Mouse (Mus musculus) ovary, adult 18-20 months (tissue): ENCODE measurements around the gene Chst14.

ENCODE experiments used
- DNase-seq: peaks from one replicate; pipeline ENCODE4 v3.0.0; 2022; ENCODE audit warnings: low spot score, mixed read lengths

The Chst14 gene

DNA sequence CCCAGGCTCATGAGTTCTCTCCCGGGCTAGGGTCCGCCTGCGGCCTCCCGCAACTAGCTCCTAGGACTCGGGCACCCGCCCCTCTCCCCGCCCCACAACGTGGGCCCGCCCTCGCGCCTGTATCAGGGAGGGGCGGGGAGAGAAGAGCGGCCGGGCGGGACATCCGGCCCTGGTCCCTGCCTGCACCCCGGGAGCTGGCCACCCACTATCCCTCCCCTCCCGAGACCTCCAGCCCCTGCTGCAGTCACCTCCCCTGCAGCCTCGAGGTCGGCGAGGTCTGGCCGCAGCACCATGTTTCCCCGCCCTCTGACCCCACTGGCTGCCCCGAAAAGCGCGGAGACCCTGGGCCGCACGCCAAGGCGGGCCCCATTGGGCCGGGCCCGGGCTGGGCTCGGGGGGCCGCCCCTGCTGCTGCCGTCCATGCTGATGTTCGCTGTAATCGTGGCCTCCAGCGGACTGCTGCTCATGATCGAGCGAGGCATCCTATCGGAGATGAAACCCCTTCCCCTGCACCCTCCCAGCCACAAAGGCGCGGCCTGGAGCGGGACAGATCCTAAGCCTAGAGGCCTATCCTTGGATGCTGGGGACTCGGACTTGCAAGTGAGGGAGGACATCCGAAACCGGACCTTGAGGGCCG, at the start of gene Chst14:
TSS of gene Chst14 (plus strand) at position 136 of the 637 bp plus-strand sequence.
- peak; percentile 71 for DNase-seq

DNA sequence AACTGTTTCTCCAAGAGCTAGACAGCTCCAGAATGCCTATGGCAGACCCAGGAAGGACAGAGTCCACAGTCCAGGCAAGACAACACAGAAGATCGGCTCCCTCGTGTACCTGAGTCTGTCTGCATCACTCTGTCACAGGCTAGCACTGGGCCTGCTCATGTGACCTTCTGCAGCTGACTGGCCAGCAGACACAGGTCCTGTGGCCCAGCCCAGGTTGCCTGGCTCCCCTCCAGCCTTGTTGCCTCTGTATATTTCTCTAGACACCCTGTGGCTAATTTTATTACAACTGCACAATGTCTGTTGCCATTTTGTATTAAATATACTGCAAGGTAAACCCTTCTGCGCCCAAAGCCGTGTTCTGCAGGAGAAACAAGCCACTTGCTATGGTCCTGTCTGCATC, 45.3 kb upstream of the Chst14 start:
- no peak for DNase-seq

DNA sequence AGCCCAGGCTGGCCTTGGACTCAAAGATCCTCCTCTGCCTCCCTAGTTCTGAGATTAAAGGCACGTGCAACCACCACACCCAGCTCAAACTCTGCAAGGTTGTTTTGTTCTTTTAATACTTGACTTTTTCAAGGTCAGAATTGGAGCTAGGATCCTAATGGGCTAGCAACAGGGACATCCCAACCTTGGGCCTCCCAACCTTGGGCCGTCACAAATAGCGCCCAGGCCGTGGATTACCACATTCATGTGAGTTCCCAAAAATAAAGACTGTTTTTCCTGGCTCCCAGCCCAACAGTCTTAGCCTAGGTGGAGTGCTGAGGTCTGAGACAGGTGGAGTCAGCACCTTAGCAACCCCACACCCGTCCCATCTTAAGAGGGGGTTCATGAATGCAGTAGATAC, 44.3 kb upstream of the Chst14 start:
- DNase-seq: no peak

DNA sequence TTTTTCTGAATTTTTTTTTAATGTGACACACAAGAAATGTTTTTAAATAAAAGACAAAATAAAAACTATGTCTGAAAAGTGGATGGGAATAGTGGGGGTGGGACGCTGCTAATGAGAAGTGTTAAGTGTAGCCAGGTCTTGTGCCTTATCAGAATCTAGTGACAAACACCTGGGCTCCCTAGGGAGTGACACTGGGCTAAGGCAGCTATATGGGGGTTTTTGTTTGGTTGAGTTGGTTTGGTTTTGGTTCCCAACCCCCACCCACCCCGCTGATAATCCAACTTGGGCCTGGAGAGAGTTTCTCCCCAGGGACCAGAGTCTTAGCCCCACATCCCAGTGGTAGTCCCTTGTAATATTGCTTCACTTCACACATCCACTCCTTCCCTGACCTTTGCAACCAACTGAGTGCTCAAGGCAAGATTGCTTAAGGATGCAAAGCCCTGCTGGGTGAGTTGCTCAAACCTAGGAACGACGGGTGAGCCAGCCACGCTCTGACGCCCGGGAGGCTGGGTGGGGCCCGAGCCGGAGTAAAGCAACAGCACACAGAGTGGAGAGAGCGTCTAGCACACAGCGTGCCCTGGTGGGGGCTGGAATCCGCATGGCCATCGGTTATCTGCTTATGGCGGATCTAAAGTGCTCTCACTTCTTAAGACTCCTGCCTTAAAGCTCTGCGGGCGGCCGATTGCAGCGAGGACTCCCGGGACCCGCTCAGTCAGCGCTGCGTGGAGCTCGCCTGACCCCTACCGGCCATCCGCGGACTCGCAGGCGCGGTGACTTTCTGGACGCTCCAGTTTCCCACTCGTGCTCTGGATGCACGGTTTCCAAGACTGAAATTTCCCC, 43.2 kb upstream of the Chst14 start:
- peak; percentile 71 for DNase-seq

DNA sequence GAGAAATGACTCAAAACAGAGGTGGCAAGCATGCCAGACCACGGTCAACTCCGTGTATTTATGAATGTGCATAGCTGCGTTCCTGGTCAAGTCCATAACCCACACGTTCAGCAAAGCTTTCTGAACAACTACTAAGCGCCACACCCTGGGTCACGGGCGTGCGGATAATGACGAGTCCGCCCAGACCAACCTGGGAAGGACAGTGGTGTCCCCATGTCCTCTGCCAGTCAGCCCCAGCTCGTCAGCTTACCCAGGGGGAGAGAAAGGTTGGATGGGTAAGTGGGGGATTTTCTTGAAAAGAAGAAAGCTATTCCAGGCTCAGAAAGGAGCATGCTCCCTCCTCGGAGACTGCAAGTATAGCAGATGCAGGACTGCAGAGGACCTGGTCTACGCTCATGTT, 38.9 kb upstream of the Chst14 start:
- DNase-seq: no peak

DNA sequence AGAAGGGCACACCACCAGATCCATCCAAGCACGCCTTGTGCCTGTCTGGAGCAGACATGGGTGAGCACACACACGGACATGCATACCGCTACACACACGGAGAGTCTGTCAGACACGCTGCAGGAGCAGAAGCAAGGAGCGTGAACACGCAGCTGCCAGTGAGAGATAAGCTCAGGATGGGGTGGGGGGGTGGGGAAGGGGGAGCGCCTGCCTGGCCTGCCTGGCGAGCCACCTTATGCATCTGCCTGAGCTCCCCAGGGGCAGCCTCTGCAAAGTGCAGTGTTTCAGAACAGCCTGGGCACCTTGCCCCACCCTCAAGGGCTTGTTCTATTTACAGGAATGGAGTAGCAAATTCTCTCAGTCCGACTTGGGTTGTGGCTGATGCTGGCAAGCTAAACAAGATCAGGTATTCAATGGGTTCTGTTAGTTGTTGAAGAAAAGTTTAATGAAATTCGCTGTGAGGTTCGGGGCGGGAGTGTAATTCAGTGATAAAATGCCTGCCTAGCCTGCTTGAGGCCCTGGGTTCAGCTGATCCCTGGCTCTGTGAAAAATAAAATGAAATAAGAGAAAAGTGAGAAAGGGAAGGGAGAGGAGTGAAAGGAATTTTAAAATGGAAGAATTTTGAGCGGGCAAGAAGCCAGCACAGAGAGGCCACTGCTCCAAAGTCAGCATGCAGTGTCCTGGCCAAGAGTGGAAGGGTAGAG, 38.3 kb upstream of the Chst14 start:
- DNase-seq: no peak

DNA sequence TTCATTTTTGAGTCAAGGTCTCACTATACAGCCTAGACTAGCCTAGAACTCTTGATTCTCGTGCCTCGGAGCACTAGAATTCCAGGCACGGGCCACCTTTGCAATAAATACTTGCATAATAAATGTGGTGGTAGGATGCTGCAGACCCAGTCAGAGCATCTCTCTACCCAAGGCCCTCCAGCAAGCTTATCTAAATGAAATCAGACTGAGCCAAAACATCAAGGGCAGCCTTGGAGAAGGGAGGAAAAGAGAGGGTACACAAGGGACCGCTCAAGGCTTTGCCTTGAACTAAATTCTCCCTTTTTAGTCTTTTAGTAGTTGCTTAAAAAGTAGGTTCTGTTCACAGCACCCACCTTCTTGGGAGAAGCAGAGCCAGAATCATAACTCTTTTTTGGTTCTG, 35.1 kb upstream of the Chst14 start:
- DNase-seq: peak; percentile 31

DNA sequence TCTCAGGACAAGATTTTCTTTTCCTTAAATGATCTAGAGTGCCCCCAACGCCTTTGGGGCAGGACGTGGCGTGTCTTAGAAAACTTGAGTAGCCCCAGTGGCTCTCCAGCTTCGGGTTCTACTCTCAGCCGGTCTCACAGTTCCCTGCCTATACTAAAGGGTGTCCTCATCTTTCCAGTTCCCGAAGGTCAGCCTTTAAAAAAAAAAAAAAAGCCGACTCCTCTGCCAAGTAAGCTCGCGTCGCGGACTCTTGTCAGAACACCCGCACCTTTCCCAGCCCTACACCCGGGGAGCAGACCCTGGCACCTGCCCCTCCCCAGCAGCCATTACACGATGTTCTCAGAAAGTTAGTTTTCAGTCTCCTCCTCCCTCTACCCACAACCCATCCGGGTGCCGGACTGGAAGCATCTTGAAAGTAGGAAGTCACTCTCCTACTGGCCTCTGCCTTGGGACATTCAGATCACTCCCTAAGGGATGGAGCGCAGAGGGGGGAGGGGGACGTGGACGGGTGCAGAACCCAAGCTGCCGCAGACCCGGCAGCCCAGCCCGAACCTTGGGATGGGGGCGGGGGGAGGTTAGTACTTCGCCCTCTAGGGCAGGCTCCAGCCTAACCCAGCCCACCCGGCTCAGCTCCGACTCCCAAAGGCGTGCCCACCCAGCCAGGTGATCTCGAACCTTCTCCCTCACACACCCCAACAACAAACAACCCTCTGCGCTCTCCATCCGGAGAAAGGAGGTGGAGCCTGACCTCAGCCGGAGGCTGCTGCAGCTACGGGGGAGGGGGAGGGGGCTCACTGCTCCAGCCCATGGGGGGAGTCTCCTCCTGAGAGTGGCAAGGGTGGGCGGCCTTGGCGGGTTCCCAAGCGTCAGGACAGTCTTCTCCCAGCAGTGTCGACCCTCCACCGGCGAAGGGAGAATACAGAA, 30.0 kb upstream of the Chst14 start:
- peak; percentile 50 for DNase-seq

DNA sequence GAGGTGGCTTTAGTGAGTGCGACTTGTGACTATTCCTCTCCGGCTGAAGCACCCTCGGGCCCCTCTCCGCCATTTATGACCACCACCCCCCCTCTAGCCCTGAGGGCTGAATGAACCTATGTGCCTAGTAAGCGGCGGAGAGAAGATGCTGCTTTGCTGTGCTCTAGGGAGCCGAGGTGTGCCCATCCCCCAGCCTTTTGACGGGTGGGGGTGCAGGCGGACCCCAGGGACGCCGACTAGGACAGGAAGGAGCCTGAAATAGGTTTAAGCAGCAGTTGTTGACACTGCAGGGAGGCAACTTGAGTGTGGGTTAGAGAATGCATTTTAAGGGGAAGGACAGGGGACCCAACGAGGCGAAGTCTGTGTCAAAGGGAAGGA, 29.4 kb upstream of the Chst14 start:
- DNase-seq: no peak

DNA sequence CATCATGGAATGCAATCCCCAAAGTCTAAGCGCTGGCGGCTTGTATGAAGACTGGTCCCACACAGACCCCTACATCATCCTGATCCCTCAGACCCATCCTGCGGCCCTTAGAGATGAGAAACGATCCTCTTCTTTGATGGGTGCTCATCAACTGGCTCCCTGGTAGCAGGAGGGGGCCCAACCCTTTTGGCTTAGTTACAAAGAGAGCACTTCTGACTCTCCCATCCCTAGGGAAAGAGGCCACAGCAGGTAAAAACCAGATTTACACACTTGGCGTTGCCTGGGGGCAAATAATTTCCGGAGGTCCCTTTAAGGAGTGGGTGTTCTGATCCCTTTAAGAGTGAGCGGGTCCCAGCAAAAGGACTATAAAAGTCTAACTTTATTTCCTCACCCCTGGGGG, 28.9 kb upstream of the Chst14 start:
- no peak for DNase-seq

DNA sequence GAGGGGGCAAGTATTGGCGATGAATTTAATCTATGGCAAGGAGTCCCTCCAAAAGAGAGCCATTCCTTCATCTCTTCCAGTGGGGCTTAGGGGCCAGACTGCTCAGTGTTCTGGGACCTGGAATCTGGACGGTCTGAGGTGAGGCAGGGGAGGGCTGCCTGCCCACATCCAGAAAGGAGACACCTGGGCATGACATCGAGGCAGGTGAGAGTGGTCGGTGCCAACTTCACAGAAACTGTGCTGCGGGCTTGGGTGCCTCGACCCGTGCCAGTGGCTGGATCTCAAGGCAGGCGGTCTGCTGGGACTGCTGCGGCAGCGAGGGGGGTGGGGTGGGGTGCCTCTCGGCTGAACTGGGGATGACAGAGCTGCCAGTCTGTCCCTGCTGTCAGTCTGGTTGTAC, 28.5 kb upstream of the Chst14 start:
- DNase-seq: no peak

DNA sequence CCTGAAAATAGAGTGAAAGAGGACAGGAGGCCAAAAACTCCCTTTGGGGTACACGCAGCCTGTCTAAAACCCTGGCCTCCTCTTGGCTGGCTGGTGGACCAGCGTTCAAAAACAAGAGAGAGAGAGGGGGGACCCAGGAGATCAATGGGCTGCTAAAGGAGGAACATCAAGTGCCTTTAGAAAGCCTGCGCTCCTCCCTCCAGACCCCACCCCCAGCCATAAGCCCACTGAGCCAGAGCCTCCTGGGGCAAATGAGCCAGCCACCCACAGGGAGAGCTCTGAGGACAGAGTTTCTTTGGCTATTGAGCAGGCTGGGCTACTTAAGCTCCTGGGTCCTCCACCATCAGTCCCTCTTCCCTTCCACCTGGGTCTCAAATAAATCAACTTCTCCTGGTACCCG, 27.5 kb upstream of the Chst14 start:
- no peak for DNase-seq

DNA sequence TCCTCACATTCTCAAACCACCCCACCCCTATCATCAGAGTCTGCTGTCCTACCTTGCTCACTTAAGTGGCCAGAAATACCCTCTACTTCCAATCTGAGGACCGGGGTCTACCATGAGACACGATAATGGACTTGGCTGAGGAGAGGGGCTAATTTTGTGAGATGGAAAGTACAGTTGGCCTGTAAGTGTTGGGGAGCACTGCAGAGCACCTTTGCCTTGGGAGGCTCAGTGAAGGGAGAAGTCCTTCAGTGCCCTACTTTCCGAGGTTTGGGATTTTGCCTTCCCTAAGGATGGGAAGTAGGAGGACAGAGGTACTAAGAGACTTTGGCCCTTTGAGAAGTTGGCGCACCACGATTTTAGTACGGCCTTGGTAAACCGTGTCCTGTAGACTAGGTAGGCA, 27.0 kb upstream of the Chst14 start:
- no peak for DNase-seq

DNA sequence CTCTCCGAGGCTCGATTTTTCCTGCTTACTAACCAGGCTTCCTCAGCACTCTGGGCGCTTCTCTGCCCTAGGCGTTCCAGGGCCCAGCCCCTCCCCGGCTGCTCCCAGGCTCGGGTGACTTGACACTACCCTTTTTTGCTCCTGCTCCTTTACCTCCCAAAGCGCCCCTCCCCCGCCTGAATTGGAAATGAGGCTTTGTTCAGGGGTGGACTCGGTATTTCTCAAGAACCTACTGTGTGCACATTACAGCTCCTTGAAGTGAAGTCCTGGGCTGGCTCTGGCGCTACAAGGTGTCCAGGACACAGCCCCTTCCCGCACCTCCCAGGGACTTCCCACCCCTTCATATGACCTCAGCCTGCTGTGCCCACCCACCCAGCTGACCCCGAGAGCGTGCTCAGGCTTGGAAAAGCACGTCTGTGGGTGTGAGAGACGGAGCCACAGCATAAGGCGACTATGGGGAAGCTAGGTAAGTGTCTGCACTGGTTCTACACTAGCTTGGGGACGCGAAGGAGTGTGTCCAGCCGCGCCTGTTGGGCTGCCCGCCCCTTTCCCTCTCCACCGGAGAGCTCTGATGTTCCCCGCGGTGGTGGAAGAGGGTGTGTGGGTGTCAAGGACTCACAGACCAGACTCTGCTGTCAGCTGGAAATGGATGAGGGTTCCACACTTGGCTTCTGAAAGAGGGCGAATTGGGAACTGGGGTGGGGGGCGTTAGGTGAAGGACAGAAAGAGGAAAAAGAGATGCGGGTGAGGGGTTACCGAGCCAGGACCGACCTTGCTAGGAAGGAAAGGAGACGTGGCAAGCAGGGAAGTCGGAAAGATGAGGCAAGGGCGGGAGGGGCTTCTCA, 26.1 kb upstream of the Chst14 start, which contains the start of gene Bahd1:
TSS of gene Bahd1 (plus strand) at position 397 of the 845 bp plus-strand sequence.
- DNase-seq: peak; percentile 54

DNA sequence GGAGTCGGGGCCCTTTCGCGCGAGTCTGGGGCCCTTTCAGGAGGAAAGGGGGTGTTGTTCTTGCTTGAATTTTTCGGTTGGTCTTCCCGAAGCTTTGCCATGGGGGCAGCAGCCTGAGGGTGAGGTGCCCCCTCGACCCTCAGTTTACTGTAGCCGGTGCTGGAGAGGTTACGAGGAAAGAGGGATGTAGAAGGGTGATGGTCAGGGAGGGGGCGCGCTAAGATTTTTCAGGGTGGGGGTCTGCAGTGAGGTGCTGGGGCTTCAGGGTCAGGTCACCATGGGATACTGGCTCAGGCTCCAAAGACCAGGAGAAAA, 25.5 kb upstream of the Chst14 start:
- no peak for DNase-seq

DNA sequence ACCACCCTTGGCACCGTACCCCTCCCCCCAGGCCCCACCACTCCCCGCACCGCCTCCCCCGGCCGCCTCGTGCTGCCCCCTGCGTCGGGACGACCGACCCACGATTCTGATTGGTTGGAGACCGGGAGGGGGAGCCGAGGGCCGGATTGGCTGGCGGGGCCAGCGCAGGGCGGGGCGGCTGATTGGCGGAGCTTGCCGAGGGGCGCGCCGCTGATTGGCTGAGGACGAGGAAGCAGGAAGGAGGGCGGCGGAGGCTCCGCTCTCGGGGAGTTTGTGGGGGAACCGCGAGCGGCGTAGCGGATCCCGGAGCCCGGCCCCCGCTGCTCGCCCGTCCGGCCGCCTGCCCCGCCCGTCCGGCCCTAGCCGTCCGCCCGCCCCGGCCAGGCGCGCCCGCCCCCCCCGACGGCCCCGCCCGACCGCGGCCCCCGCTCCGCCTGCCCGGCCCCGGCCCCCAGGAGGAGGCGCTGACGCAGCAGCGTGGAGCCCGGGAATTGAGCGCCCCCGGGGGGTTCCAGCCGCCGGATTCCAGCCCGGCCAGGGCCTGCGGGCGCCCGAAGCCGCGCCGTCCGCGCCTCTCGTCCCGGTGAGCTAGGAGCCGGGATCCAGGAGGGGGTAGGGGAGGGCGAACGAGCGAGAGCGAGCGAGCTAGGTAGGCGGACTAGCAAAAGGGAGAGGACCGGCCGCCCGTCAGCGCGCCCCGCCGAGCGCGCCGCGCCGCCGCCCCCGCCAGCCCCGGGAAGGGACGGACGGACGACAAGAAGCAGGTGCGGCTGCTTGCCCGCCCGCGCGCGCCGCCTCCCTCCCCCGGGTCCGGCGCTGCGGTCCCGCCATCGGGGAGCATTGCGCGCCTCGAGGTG, 24.9 kb upstream of the Chst14 start:
- peak; percentile 98 for DNase-seq

DNA sequence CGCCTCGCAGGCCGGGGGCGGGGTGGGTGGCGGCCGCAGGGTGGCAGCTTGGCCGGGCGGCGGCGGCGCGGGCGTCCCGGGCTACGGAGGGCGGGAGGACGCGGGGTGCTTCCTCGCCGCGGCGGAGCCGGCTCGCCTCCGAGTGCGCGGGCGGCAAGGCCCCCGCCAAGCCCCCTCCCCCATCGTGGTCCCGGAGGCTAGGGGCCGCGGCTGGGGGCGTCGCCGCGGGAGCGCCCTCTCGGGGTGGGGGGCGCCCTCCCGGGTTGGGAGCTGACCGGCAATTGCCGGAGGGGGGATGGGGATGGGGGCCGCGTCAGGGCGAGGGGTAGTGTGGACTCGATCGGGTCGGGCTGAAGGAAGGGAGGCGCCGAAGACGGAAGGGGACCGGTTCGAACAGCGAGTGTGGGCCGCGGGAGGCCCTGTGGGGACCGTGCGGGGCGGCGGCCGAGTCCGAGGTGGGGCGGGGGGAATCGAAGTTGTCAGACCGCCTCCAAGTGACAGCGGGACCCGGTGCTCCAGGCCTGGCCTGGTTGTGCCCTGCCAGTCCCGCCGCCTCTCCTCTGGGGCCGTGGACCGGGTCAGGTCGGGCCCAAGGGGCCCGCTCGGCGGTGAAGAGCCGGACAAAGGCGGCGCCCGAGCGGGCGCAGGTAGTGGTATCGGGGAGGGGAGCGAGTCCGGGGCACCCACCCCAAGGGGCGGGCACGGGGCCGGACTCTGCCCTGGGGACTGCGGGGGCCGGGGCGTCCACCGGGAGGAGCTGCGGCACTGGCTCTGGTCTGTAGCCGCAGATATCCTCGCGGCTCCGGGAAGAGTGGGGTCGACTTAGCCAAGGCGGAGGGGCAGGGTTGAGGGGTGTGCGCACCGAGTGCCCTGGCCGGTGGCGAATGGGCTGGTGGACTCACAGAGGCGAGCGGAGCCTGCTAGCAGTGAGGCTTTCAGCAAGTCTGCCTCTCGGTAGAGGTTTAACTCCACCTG, 24.0 kb upstream of the Chst14 start:
- DNase-seq: peak; percentile 42

DNA sequence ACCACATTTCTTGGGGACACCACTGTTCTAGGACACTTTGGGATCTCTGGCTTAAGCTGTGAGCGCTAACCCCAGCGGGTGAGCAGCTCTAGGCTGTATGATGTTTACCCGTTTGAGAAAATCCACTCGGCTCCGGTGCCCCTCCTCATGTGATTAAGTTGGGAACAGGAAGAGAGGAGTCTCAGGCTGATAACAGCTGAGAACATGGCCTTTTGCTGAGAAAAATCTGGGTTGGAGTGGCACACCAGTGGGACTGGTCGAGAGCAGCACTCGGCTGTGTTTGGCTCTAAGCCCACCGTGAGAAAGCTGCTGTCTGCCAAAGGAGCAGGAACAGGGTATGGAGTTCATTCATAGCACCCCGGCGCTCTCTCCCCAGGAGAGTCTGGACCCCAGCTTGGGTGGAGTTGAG, 23.0 kb upstream of the Chst14 start:
- no peak for DNase-seq
